Comparison of ENCODE assay signal across 8 mouse cellular contexts in genomic region chr7:91262998-91263397, GRCm38 (mm10).
DNase-seq lines count a peak whose midpoint lies in the region; ATAC-seq and TF ChIP-seq lines count a peak whose summit lies in the region.

No protein-coding gene starts in this region.

- DNase-seq in embryo, embryonic 10 days (ENCODE audit: low spot score), result peak; percentile 5
- no peak for DNase-seq in embryo, embryonic 9.5 days (ENCODE audit: extremely low spot score)
- peak; percentile 14 for DNase-seq in forebrain, embryonic 10.5 days (ENCODE audit: extremely low spot score, low spot score)
- no peak for DNase-seq in limb, embryonic 14.5 days (ENCODE audit: low spot score)
- no peak for DNase-seq in stomach, postnatal 0 days (ENCODE audit: low spot score)
- no peak for DNase-seq in lung, postnatal 4 days
- DNase-seq in adrenal gland, adult 2 months, result no peak

- ATAC-seq in limb, embryonic 14.5 days (ENCODE audit: low FRiP score, low read depth), result no peak
- ATAC-seq in stomach, postnatal 0 days (ENCODE audit: low FRiP score, low TSS enrichment), result no peak

- peak overlapping the region; percentile 75 for H3K4me3 ChIP-seq in E14TG2a.4 (replicated peaks; ENCODE audit: low read length)
- H3K4me3 ChIP-seq in forebrain, embryonic 10.5 days, result peak overlapping the region; percentile 61
- H3K4me3 ChIP-seq in limb, embryonic 14.5 days (replicated peaks; ENCODE audit: low read length), result peak overlapping the region; percentile 30
- peak overlapping the region; percentile 35 for H3K4me3 ChIP-seq in stomach, postnatal 0 days (ENCODE audit: low read depth, low read length)

- no peak for TF ChIP-seq POLR2A in limb, embryonic 14.5 days (IDR thresholded peaks at IDR 0.05; ENCODE audit: borderline replicate concordance, extremely low read depth, insufficient read depth, insufficient read length)

- peaks cover 12% of the 10 kb centered on the region; the same call in 1 of the 2 replicates for H3K4me1 ChIP-seq in E14TG2a.4 (replicated peaks; ENCODE audit: low read depth, low read length)
- H3K4me1 ChIP-seq in forebrain, embryonic 10.5 days, result peaks cover 20% of the 10 kb centered on the region
- H3K4me1 ChIP-seq in limb, embryonic 14.5 days (ENCODE audit: control insufficient read depth, insufficient read depth, low read length), result no peaks in the 10 kb centered on the region
- no peaks in the 10 kb centered on the region for H3K4me1 ChIP-seq in stomach, postnatal 0 days (replicated peaks; ENCODE audit: control insufficient read depth, insufficient read depth)

- peak overlapping the region; percentile 62 for H3K4me2 ChIP-seq in limb, embryonic 14.5 days (replicated peaks; ENCODE audit: low read depth, low read length, severe bottlenecking)
- peak overlapping the region; percentile 55 for H3K4me2 ChIP-seq in stomach, postnatal 0 days (replicated peaks; ENCODE audit: low read depth)

- WGBS in forebrain, embryonic 10.5 days, result 8% methylated on average over 9 of the region's 9 CpGs
- 3% methylated on average over 9 of the region's 9 CpGs for WGBS in limb, embryonic 14.5 days
- 6% methylated on average over 9 of the region's 9 CpGs for WGBS in stomach, postnatal 0 days

- H3K27ac ChIP-seq in forebrain, embryonic 10.5 days, result 0 out of 2 replicates have a peak overlapping the region, but pooled peaks have one; percentile 78
- H3K27ac ChIP-seq in limb, embryonic 14.5 days (replicated peaks; ENCODE audit: low read depth, low read length), result no peak overlapping the region
- no peak overlapping the region for H3K27ac ChIP-seq in stomach, postnatal 0 days (replicated peaks)

- no peaks in the 10 kb centered on the region for H3K36me3 ChIP-seq in E14TG2a.4 (ENCODE audit: insufficient read depth, low read length)
- no peaks in the 10 kb centered on the region for H3K36me3 ChIP-seq in forebrain, embryonic 10.5 days (replicated peaks)
- H3K36me3 ChIP-seq in limb, embryonic 14.5 days (ENCODE audit: control insufficient read depth, insufficient read depth, low read length), result no peaks in the 10 kb centered on the region
- H3K36me3 ChIP-seq in stomach, postnatal 0 days (ENCODE audit: control insufficient read depth, insufficient read depth, low read length), result no peaks in the 10 kb centered on the region

- TF ChIP-seq EP300 in stomach, postnatal 0 days (optimal IDR thresholded peaks at IDR 0.05), result no peak

- H3K9me3 ChIP-seq in E14TG2a.4 (ENCODE audit: low read length), result no peaks in the 10 kb centered on the region
- no peaks in the 10 kb centered on the region for H3K9me3 ChIP-seq in forebrain, embryonic 10.5 days
- no peaks in the 10 kb centered on the region for H3K9me3 ChIP-seq in limb, embryonic 14.5 days (ENCODE audit: control insufficient read depth, low read length)
- H3K9me3 ChIP-seq in stomach, postnatal 0 days (ENCODE audit: control insufficient read depth, low read length), result no peaks in the 10 kb centered on the region

- TF ChIP-seq CTCF in E14TG2a.4 (conservative IDR thresholded peaks at IDR 0.05; ENCODE audit: low read length), result no peak
- no peak for TF ChIP-seq CTCF in stomach, postnatal 0 days (IDR thresholded peaks at IDR 0.05; ENCODE audit: low read depth)

- H3K9ac ChIP-seq in limb, embryonic 14.5 days (ENCODE audit: low read depth, low read length, severe bottlenecking), result no peak overlapping the region
- H3K9ac ChIP-seq in stomach, postnatal 0 days (ENCODE audit: low read length), result no peak overlapping the region

- peaks cover 31% of the 10 kb centered on the region for H3K27me3 ChIP-seq in E14TG2a.4 (ENCODE audit: insufficient read depth, low read length)
- H3K27me3 ChIP-seq in forebrain, embryonic 10.5 days (ENCODE audit: poor library complexity, severe bottlenecking), result peaks cover 28% of the 10 kb centered on the region
- H3K27me3 ChIP-seq in limb, embryonic 14.5 days (ENCODE audit: control insufficient read depth, insufficient read depth, low read length), result peaks cover 4% of the 10 kb centered on the region; the same call in 1 of the 2 replicates
- H3K27me3 ChIP-seq in stomach, postnatal 0 days (ENCODE audit: control insufficient read depth, insufficient read depth, low read length), result no peaks in the 10 kb centered on the region

Comparison
In these comparisons a context has a peak if more than half of its experiments do, and no peak if none do; other contexts are left out.
1. DNase-seq: peak in embryo, embryonic 10 days (single experiment) and forebrain, embryonic 10.5 days (single experiment); none in embryo, embryonic 9.5 days (single experiment), limb, embryonic 14.5 days (single experiment), stomach, postnatal 0 days (single experiment), lung, postnatal 4 days (0 of 2) and adrenal gland, adult 2 months (single experiment).
2. Peak in every context shown above with its lines, with median percentiles within 50 percentile points of each other: H3K4me3 ChIP-seq.